ENCODE assay signal across 8 mouse cellular contexts in genomic region chr11:80489172-80489881, GRCm38 (mm10). TPM values are rescaled to one million over a fixed set of nuclear protein-coding genes. Genes with fewer than 3 reads are reported as not detected.
DNase-seq lines count a peak whose midpoint lies in the region; ATAC-seq lines count a peak whose summit lies in the region.

No protein-coding gene starts in this region.

- intact Hi-C loops in heart, postnatal 25 days (cut with DNase I) = no loop called here

- no peak overlapping the region for H3K4me3 ChIP-seq in lung, embryonic 16.5 days (ENCODE audit: low read length)
- no peak overlapping the region for H3K4me3 ChIP-seq in hindbrain, embryonic 14.5 days (replicated peaks; ENCODE audit: low read length)
- no peak overlapping the region for H3K4me3 ChIP-seq in midbrain, embryonic 12.5 days

- WGBS in lung, embryonic 16.5 days = 49% methylated on average over 12 of the region's 12 CpGs
- 49% methylated on average over 12 of the region's 12 CpGs for WGBS in hindbrain, embryonic 14.5 days
- 52% methylated on average over 12 of the region's 12 CpGs for WGBS in midbrain, embryonic 12.5 days

- DNase-seq in cerebellum, adult 18-20 months = peak; percentile 33 to 42
- DNase-seq in cerebellum, postnatal 4 days (ENCODE audit: low spot score in 2 of 2) = no peak
- no peak for DNase-seq in lung, adult 18-20 months
- no peak for DNase-seq in hindbrain, embryonic 14.5 days (ENCODE audit: low spot score)
- DNase-seq in c-Kit-positive CD71-positive TER-119-positive erythroid progenitor cells, embryonic 14.5 days (ENCODE audit: low spot score) = no peak
- no peak for DNase-seq in heart, postnatal 25 days (ENCODE audit: low spot score)

- H3K27me3 ChIP-seq in lung, embryonic 16.5 days (ENCODE audit: control insufficient read depth, insufficient read depth, low read depth, low read length) = no peaks in the 10 kb centered on the region
- no peaks in the 10 kb centered on the region for H3K27me3 ChIP-seq in hindbrain, embryonic 14.5 days (ENCODE audit: control insufficient read depth, insufficient read depth, low read length)
- peaks cover 23% of the 10 kb centered on the region; the same call in 1 of the 2 replicates for H3K27me3 ChIP-seq in midbrain, embryonic 12.5 days

- no peaks in the 10 kb centered on the region for H3K36me3 ChIP-seq in lung, embryonic 16.5 days (ENCODE audit: control insufficient read depth, insufficient read depth, low read length)
- no peaks in the 10 kb centered on the region for H3K36me3 ChIP-seq in hindbrain, embryonic 14.5 days (replicated peaks; ENCODE audit: control insufficient read depth, insufficient read depth)
- H3K36me3 ChIP-seq in midbrain, embryonic 12.5 days = no peaks in the 10 kb centered on the region

- peak; percentile 50 for ATAC-seq in lung, embryonic 16.5 days (ENCODE audit: low read depth)
- no peak for ATAC-seq in hindbrain, embryonic 14.5 days (ENCODE audit: low FRiP score)
- ATAC-seq in midbrain, embryonic 12.5 days (ENCODE audit: low FRiP score, low read depth) = no peak

- H3K27ac ChIP-seq in lung, embryonic 16.5 days (ENCODE audit: low read length) = peak overlapping the region; percentile 48
- H3K27ac ChIP-seq in hindbrain, embryonic 14.5 days = peak overlapping the region; percentile 54; the same call in 1 of the 2 replicates
- H3K27ac ChIP-seq in midbrain, embryonic 12.5 days (replicated peaks) = peak overlapping the region; percentile 25

- H3K4me1 ChIP-seq in lung, embryonic 16.5 days (replicated peaks; ENCODE audit: control insufficient read depth, insufficient read depth, low read length) = peaks cover 23% of the 10 kb centered on the region
- peaks cover 38% of the 10 kb centered on the region for H3K4me1 ChIP-seq in hindbrain, embryonic 14.5 days (replicated peaks; ENCODE audit: control insufficient read depth, insufficient read depth, low read length)
- H3K4me1 ChIP-seq in midbrain, embryonic 12.5 days = peaks cover 27% of the 10 kb centered on the region

- no peak overlapping the region for H3K4me2 ChIP-seq in lung, embryonic 16.5 days (ENCODE audit: low read depth, low read length)
- H3K4me2 ChIP-seq in hindbrain, embryonic 14.5 days (replicated peaks) = no peak overlapping the region
- H3K4me2 ChIP-seq in midbrain, embryonic 12.5 days (replicated peaks) = no peak overlapping the region

- H3K9ac ChIP-seq in lung, embryonic 16.5 days (ENCODE audit: low read length) = no peak overlapping the region
- H3K9ac ChIP-seq in hindbrain, embryonic 14.5 days = 0 out of 2 replicates have a peak overlapping the region, but pooled peaks have one; percentile 11
- H3K9ac ChIP-seq in midbrain, embryonic 12.5 days (replicated peaks) = peak overlapping the region; percentile 2; the same call in 1 of the 2 replicates

- H3K9me3 ChIP-seq in lung, embryonic 16.5 days (ENCODE audit: control insufficient read depth, low read length) = no peaks in the 10 kb centered on the region
- H3K9me3 ChIP-seq in hindbrain, embryonic 14.5 days (ENCODE audit: control insufficient read depth, low read length) = no peaks in the 10 kb centered on the region
- H3K9me3 ChIP-seq in midbrain, embryonic 12.5 days = no peaks in the 10 kb centered on the region

RNA-seq across cellular contexts. Expression of gene Cdk5r1, which starts 12.5 kb away (rescaled TPM):
- polyA plus RNA-seq in lung, embryonic 16.5 days (2015; fragmentation: Nextera tagmentation; extraction: Ambion mirVana) = 0.67 and 0.79 TPM in 2 replicates
- 90.1 and 92.7 TPM in 2 replicates for polyA plus RNA-seq in hindbrain, embryonic 14.5 days (2014; fragmentation: Nextera tagmentation; extraction: Ambion mirVana)
- 58.8 and 70.8 TPM in 2 replicates for polyA plus RNA-seq in midbrain, embryonic 12.5 days (2016; fragmentation: Nextera tagmentation; extraction: Ambion mirVana)
- total RNA-seq in heart, postnatal 25 days (2021) = 1 to 10 TPM; 1.7 to 2.4 TPM

Comparison
In these comparisons a context has a peak if more than half of its experiments do, and no peak if none do; other contexts are left out.
1. DNase-seq: peak in cerebellum, adult 18-20 months (2 of 2); none in cerebellum, postnatal 4 days (0 of 2), lung, adult 18-20 months (0 of 2), hindbrain, embryonic 14.5 days (single experiment), c-Kit-positive CD71-positive TER-119-positive erythroid progenitor cells, embryonic 14.5 days (single experiment) and heart, postnatal 25 days (single experiment).
2. RNA of gene Cdk5r1, which starts 12.5 kb away (polyA plus RNA-seq): 90.1 to 92.7 TPM in hindbrain, embryonic 14.5 days and 58.8 to 70.8 TPM in midbrain, embryonic 12.5 days; 0.67 to 0.79 TPM in lung, embryonic 16.5 days; every median in the first group is over 10 times any median in the second.
3. Peak in every context shown above with its lines, with median percentiles within 50 percentile points of each other: H3K27ac ChIP-seq.